Mouse (Mus musculus): ENCODE results near the gene Aig1. TPM values are rescaled to one million over a fixed set of nuclear protein-coding genes. Genes with fewer than 3 reads are reported as not detected.

The Aig1 gene
- polyA plus RNA-seq, 1 experiment = 5.7 TPM

GRCm38 (mm10) chr10:13835737-13836475 lies 32.9 kb downstream of the Aig1 start:
- no peak overlapping the region for H3K4me3 ChIP-seq (replicated peaks)
- H3K36me3 ChIP-seq (replicated peaks; ENCODE audit: low read length) = no peaks in the 10 kb centered on the region
- H3K4me1 ChIP-seq = no peaks in the 10 kb centered on the region
- H3K27me3 ChIP-seq (replicated peaks) = no peaks in the 10 kb centered on the region
- no peak for TF ChIP-seq GATA1 (IDR thresholded peaks at IDR 0.05; ENCODE audit: borderline replicate concordance, low read length)
- TF ChIP-seq FLI1 (IDR thresholded peaks at IDR 0.05; ENCODE audit: low read length) = no peak
- H3K9me3 ChIP-seq = 0 out of 2 replicates have a peak, but pooled peaks cover 3% of the 10 kb centered on the region

- Histone ChIP-seq H3K36me3 (replicated peaks; ENCODE audit: low read length) (no peaks in the 10 kb centered on the region), H3K9me3 (peaks cover 3% of the 10 kb centered on the region; the same call in 1 of the 2 replicates), H3K4me3 (replicated peaks) (no peak overlapping the region), H3K27me3 (replicated peaks) (no peaks in the 10 kb centered on the region), H3K4me1 (no peaks in the 10 kb centered on the region)
- TF ChIP-seq FLI1 (IDR thresholded peaks at IDR 0.05; ENCODE audit: low read length) = no peak
- TF ChIP-seq GATA1 (IDR thresholded peaks at IDR 0.05; ENCODE audit: borderline replicate concordance, low read length) = no peak
Measured at GRCm38 (mm10) chr10:13834056-13834455, 34.7 kb downstream of the Aig1 start.

DNA sequence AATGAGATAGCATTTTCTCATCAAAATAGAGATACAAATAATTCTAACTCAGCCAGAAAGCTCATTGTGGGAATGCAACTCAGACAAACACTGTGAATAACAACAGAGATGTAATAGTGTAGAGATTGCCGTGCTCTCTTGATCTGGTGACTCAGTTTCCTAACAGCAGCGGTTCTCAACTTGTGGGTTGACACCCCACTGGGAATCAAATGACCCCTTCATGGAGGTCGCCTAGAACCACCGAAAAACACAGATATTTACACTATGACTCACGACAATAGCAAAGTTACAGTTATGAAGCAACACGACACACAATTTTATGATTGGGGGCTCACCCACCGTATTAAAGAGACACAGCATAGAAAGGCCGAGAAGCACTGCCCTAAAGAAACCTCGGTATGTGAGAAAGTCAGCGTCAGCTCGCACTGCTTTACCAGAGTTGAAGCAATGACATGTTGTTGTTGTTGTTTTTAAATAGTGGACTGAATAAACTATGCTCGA lies 35.7 kb downstream of the Aig1 start:
- H3K27me3 ChIP-seq (replicated peaks) = no peaks in the 10 kb centered on the region
- H3K9me3 ChIP-seq = peaks cover 3% of the 10 kb centered on the region; the same call in 1 of the 2 replicates
- H3K36me3 ChIP-seq (replicated peaks; ENCODE audit: low read length) = no peaks in the 10 kb centered on the region
- TF ChIP-seq GATA1 (IDR thresholded peaks at IDR 0.05; ENCODE audit: borderline replicate concordance, low read length) (no peak), FLI1 (IDR thresholded peaks at IDR 0.05; ENCODE audit: low read length) (no peak)
- no peaks in the 10 kb centered on the region for H3K4me1 ChIP-seq
- no peak overlapping the region for H3K4me3 ChIP-seq (replicated peaks)

GRCm38 (mm10) chr10:13832546-13833033 lies 36.2 kb downstream of the Aig1 start:
- H3K9me3 ChIP-seq = peaks cover 3% of the 10 kb centered on the region; the same call in 1 of the 2 replicates
- TF ChIP-seq GATA1 (IDR thresholded peaks at IDR 0.05; ENCODE audit: borderline replicate concordance, low read length) (no peak), FLI1 (IDR thresholded peaks at IDR 0.05; ENCODE audit: low read length) (no peak)
- no peaks in the 10 kb centered on the region for H3K36me3 ChIP-seq (replicated peaks; ENCODE audit: low read length)
- H3K4me1 ChIP-seq = no peaks in the 10 kb centered on the region
- H3K4me3 ChIP-seq (replicated peaks) = no peak overlapping the region
- no peaks in the 10 kb centered on the region for H3K27me3 ChIP-seq (replicated peaks)

GRCm38 (mm10) chr10:13827150-13827549 lies 41.6 kb downstream of the Aig1 start:
- no peaks in the 10 kb centered on the region; the same call in 1 of the 2 replicates for H3K9me3 ChIP-seq
- H3K4me1 ChIP-seq = peaks cover 4% of the 10 kb centered on the region; the same call in 1 of the 2 replicates
- no peak for TF ChIP-seq GATA1 (IDR thresholded peaks at IDR 0.05; ENCODE audit: borderline replicate concordance, low read length)
- TF ChIP-seq FLI1 (IDR thresholded peaks at IDR 0.05; ENCODE audit: low read length) = no peak
- H3K36me3 ChIP-seq (replicated peaks; ENCODE audit: low read length) = no peaks in the 10 kb centered on the region
- no peak overlapping the region for H3K4me3 ChIP-seq (replicated peaks)
- H3K27me3 ChIP-seq (replicated peaks) = no peaks in the 10 kb centered on the region

GRCm38 (mm10) chr10:13813591-13813990 lies 55.2 kb downstream of the Aig1 start:
- Histone ChIP-seq H3K27me3 (replicated peaks) (no peaks in the 10 kb centered on the region), H3K9me3 (no peaks in the 10 kb centered on the region), H3K4me1 (no peaks in the 10 kb centered on the region), H3K4me3 (replicated peaks) (no peak overlapping the region), H3K36me3 (replicated peaks; ENCODE audit: low read length) (no peaks in the 10 kb centered on the region)
- no peak for TF ChIP-seq GATA1 (IDR thresholded peaks at IDR 0.05; ENCODE audit: borderline replicate concordance, low read length)

- Histone ChIP-seq H3K4me3 (replicated peaks) (no peak overlapping the region), H3K36me3 (replicated peaks; ENCODE audit: low read length) (no peaks in the 10 kb centered on the region), H3K9me3 (no peaks in the 10 kb centered on the region), H3K27me3 (replicated peaks) (no peaks in the 10 kb centered on the region), H3K4me1 (no peaks in the 10 kb centered on the region)
- no peak for TF ChIP-seq GATA1 (IDR thresholded peaks at IDR 0.05; ENCODE audit: borderline replicate concordance, low read length)
- no peak for TF ChIP-seq FLI1 (IDR thresholded peaks at IDR 0.05; ENCODE audit: low read length)
Measured at GRCm38 (mm10) chr10:13808291-13808690, 60.5 kb downstream of the Aig1 start.

DNA sequence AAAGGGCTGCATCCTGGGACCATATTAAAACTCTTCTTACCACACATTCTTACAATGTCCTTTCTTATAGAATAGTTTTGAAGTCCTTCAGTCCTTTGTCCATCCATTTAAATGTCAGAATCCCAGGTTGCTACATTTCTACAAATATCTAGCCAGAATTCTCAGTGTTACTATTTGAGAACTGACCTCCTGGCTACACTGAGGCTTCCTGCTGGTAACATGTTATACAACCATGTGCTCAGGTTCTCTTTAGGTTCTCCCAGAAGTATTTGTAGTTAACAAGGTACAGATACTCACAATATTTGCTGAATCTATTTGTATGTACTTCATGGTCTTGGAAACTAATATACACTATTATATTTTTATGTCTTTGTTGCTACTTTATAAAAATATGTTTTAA lies 62.0 kb downstream of the Aig1 start:
- TF ChIP-seq GATA1 (IDR thresholded peaks at IDR 0.05; ENCODE audit: borderline replicate concordance, low read length) (no peak), FLI1 (IDR thresholded peaks at IDR 0.05; ENCODE audit: low read length) (no peak)
- Histone ChIP-seq H3K4me1 (no peaks in the 10 kb centered on the region), H3K27me3 (replicated peaks) (no peaks in the 10 kb centered on the region), H3K9me3 (no peaks in the 10 kb centered on the region), H3K4me3 (replicated peaks) (no peak overlapping the region), H3K36me3 (replicated peaks; ENCODE audit: low read length) (no peaks in the 10 kb centered on the region)

GRCm38 (mm10) chr10:13801296-13801695 lies 67.5 kb downstream of the Aig1 start:
- TF ChIP-seq FLI1 (IDR thresholded peaks at IDR 0.05; ENCODE audit: low read length) = no peak
- no peak for TF ChIP-seq GATA1 (IDR thresholded peaks at IDR 0.05; ENCODE audit: borderline replicate concordance, low read length)
- H3K27me3 ChIP-seq (replicated peaks) = no peaks in the 10 kb centered on the region
- no peaks in the 10 kb centered on the region for H3K4me1 ChIP-seq
- H3K9me3 ChIP-seq = peaks cover 6% of the 10 kb centered on the region; the same call in 1 of the 2 replicates
- no peaks in the 10 kb centered on the region for H3K36me3 ChIP-seq (replicated peaks; ENCODE audit: low read length)
- H3K4me3 ChIP-seq (replicated peaks) = no peak overlapping the region

DNA sequence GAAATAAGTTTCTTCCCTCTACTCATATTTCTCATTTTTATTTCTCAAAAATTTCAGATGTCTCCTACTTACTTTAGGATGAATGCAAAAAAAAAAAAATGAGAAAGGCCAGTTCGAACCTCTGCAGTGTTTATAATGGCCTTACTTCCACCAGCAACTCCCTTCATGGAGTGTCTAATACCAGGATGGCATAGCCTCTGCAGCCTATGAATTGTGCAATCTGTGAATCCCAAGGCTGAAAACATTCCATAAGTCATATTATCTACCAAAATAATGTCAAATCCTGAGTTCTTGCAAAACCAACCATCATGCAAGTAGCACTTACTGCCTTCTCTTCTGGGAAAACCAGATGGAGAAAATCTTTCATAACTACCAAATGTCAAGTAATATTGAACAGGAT lies 75.3 kb downstream of the Aig1 start:
- H3K27me3 ChIP-seq (replicated peaks) = no peaks in the 10 kb centered on the region
- peaks cover 13% of the 10 kb centered on the region for H3K9me3 ChIP-seq
- no peak overlapping the region for H3K4me3 ChIP-seq (replicated peaks)
- H3K36me3 ChIP-seq (replicated peaks; ENCODE audit: low read length) = no peaks in the 10 kb centered on the region
- H3K4me1 ChIP-seq = no peaks in the 10 kb centered on the region
- TF ChIP-seq GATA1 (IDR thresholded peaks at IDR 0.05; ENCODE audit: borderline replicate concordance, low read length) = no peak
- no peak for TF ChIP-seq FLI1 (IDR thresholded peaks at IDR 0.05; ENCODE audit: low read length)
